Mouse (Mus musculus): ENCODE data around the gene Ptger1. TPM values are rescaled to one million over a fixed set of nuclear protein-coding genes. Genes with fewer than 3 reads are reported as not detected.

The Ptger1 gene
- total RNA-seq, 1 experiment from 2014 or later, result 2.5 TPM

GRCm38 (mm10) chr8:83695351-83696106 is 29.1 kb downstream of the Ptger1 start:
- DNase-seq, result no peak

GRCm38 (mm10) chr8:83697374-83698220 is 31.1 kb downstream of the Ptger1 start:
- peak; percentile 69 for DNase-seq

DNA sequence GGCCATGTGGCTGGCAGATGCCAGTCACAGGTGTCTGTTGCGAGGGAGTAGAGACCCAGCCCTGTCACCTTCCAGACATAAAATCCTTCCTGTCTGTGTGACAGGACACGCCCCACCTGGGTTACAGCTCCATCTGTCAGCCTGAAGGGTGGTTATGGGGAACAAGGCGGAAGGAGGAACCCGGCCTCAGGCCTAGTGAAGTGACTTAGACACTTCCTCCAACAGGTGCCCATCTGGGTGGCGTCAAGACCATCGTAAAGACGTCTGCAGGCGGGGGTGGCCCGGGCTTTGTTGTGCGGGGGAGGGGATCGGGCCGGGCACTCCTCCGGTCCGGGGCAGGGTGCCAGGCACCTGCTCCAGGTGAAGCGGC is 31.8 kb downstream of the Ptger1 start:
- peak; percentile 29 for DNase-seq

DNA sequence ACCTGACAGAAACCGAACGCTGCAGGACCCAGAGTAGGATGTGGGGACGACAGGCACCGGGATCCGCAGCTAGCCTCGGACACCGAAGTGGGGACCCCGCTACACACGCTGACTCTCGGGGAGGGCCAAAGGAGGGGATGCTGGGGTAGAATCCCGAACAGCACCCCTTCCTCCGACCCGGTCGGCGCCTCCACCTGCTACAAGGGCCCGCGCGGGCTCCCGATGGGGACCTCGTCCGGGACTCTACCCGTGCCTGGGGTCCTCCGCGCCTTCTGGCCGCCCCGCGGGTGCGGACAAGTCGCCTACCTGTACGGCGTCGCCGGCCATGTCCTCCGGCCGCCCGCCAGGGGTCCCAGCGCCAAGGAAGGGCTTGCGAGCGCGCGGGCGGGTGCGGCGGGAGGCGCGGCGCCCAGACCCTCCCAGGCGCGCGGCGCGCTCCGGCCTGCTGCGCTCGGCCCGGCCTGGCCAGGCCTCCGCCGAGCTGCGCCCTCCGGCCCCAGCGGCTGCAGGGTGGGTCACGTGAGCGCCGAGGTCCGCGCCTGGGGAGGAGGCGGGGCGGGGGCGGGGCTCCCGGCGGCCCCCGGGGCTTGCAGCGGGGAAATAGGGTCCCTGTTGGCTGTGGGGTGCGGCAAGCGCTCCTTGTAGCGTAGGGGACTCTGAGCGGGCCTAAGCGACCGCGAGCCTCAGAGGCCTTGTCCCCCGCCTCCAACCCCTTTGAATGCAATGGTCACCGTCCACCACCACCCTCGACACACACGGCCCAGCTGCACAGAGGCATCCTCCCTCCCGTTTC is 32.4 kb downstream of the Ptger1 start, which contains the start of gene Pkn1:
TSS of gene Pkn1 (minus strand) at position 519 of the 793 bp plus-strand sequence.
- DNase-seq, result peak; percentile 89

GRCm38 (mm10) chr8:83699566-83699965 is 33.1 kb downstream of the Ptger1 start:
- DNase-seq, result no peak

GRCm38 (mm10) chr8:83700423-83701085 is 34.1 kb downstream of the Ptger1 start:
- DNase-seq, result no peak

- DNase-seq, result no peak
These were observed 36.9 kb downstream of the Ptger1 start for GRCm38 (mm10) chr8:83703426-83703825.

DNA sequence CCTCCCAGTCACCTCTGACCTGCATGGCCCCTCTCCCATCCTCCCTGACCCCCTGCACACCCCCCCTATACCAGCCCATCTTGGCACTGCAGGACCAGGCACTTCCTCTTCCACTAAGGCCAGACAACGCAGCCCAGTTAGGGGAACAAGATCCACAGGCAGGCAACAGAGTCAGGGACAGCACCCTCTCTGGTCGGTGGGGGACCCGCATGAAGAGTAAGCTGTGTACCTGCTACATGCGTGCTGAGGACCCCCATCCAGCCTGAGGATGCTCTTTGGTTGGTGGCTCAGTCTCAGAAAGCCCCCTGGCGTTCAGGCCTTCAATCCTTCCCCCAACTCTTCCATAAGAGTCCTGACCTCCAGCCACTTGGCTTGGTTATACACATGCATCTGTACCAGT is 39.9 kb downstream of the Ptger1 start:
- DNase-seq, result no peak

DNA sequence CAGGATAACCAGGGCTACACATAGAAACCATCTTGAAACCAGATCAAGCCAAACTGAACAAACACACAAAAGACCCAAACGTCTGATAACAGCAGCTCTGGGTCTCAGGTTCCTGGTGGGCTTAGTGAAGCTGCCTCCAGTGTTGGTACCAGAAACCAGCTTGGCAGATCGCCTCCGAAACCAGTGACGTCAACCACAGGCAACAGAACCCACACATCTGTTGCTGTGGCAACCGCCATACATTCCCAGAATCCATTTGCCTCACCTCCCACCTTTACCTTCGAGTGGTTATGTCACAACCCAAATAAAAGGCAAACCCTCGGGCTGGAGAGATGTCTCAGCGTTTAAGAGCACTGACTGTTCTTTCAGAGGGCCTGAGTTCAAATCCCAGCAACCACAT is 41.1 kb downstream of the Ptger1 start:
- no peak for DNase-seq

DNA sequence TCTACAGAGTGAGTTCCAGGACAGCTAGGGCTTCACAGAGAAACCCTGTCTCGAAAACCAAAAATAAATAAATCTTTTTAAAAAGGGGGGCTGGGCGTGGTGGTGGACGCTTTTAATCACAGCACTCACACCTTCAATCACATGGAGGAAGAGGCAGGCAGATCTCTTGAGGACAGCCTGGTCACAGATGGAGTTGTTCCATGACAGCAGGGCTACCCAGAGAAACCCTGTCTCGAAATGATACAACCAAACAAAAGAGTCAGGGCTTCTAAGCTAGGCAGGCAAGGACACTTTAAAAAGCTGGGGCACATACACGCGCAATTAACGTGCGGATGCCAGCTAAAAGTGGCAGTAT is 48.2 kb downstream of the Ptger1 start:
- no peak for DNase-seq

- DNase-seq, result peak; percentile 92
These were observed 48.7 kb downstream of the Ptger1 start, which contains the start of gene Ddx39 for GRCm38 (mm10) chr8:83715031-83715690. TSS of gene Ddx39 (plus strand) at chr8:83715177.

DNA sequence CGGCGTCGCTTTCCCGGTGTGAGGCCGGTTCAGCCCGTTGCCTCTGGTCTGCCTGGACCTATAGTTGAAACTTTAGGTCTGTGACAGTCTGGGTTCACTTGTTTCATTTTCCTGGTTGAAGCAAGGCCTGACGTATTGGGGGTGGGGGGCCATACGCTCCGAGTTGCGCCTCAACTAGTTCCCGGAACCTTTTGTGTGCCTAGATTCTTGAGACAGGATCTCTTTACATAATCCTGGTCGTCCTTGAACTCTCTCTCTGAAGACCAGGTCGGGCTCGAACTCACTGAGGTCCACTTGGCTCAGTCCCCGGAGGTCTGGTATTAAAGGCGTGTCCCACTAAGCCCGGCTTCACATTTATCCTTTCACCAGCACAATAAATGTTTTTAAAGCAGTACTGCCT is 49.3 kb downstream of the Ptger1 start:
- DNase-seq, result no peak

GRCm38 (mm10) chr8:83716563-83716962 is 50.1 kb downstream of the Ptger1 start:
- DNase-seq, result no peak

DNA sequence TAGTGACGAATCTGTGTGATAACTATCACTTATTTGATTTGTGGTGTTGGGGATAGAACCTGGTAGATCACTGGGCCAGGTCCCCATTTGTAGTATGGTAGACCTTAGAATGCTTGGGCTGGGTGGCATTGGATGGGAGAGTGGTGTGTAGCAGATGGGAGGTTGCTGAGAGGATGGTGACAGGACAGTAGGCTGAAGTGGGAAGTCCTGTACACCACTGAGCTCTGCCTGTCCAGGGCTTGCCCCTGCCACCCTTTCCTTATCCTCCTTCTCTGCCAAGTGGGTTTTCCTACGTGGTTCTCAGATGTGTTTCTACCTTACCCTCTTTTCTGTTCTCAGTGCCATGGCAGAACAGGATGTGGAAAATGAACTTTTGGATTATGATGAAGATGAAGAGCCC is 52.6 kb downstream of the Ptger1 start:
- no peak for DNase-seq

- DNase-seq, result no peak
These were observed 53.2 kb downstream of the Ptger1 start for GRCm38 (mm10) chr8:83719693-83720092.

GRCm38 (mm10) chr8:83721405-83722025 is 55.0 kb downstream of the Ptger1 start:
- DNase-seq, result peak; percentile 67

Other genes with a start within 250 kb of the Ptger1 start
- gene Scoc, start 208.3 kb upstream of the Ptger1 start, total RNA-seq (2021), result 62.3 and 76.3 TPM in 2 replicates
- not detected in 2 replicates for gene Olfr370, start 130.9 kb upstream of the Ptger1 start, total RNA-seq (2021)
- 223 and 229 TPM in 2 replicates for gene Ndufb7, start 100.0 kb upstream of the Ptger1 start, total RNA-seq (2021)
- 582 and 661 TPM in 2 replicates for gene Tecr, start 58.7 kb upstream of the Ptger1 start, total RNA-seq (2021)
- gene Dnajb1, start 58.5 kb upstream of the Ptger1 start, total RNA-seq (2021), result 27.7 and 28.0 TPM in 2 replicates
- 42.3 and 48.8 TPM in 2 replicates for gene Gipc1, start 14.0 kb upstream of the Ptger1 start, total RNA-seq (2021)
- gene Pkn1, start 32.5 kb downstream of the Ptger1 start, total RNA-seq (2021), result 120 and 146 TPM in 2 replicates
- gene Ddx39, start 48.5 kb downstream of the Ptger1 start, total RNA-seq (2021), result 25.7 and 29.5 TPM in 2 replicates
- 28.7 and 40.6 TPM in 2 replicates for gene Adgre5, start 74.6 kb downstream of the Ptger1 start, total RNA-seq (2021)
- 73.5 and 114 TPM in 2 replicates for gene Adgrl1, start 233.4 kb downstream of the Ptger1 start, total RNA-seq (2021)